Mouse (Mus musculus) E14TG2a.4 (cell line): ENCODE measurements around the gene H2-Ke6.

Experiments used
- H3K27me3 ChIP-seq: 2 replicates; pipeline ENCODE4 v1.6.1; 2014; ENCODE audit warnings: low read length, control low read depth; ENCODE audit not compliant: insufficient read depth
- H3K36me3 ChIP-seq: 2 replicates; pipeline ENCODE4 v1.6.1; 2014; ENCODE audit warnings: low read length, control low read depth; ENCODE audit not compliant: insufficient read depth
- H3K4me1 ChIP-seq: replicated peaks from 2 replicates; pipeline ENCODE4 v1.6.1; 2014; ENCODE audit warnings: low read depth, low read length, control low read depth
- H3K4me3 ChIP-seq: replicated peaks from 2 replicates; pipeline ENCODE4 v1.5.1; 2014; ENCODE audit warnings: mild to moderate bottlenecking, low read length
- H3K9me3 ChIP-seq: 2 replicates; pipeline ENCODE4 v1.6.1; 2014; ENCODE audit warnings: low read length, control low read depth
- CTCF ChIP-seq: conservative IDR thresholded peaks from 2 replicates; pipeline ENCODE4 v1.5.1; 2014; ENCODE audit warnings: low read length
- NANOG ChIP-seq: IDR thresholded peaks from 2 replicates; pipeline ENCODE4 v1.6.1; 2014; ENCODE audit warnings: borderline replicate concordance, low read length, mixed read lengths
- POU5F1 ChIP-seq: IDR thresholded peaks from 2 replicates; pipeline ENCODE4 v1.6.1; 2014; ENCODE audit warnings: low read length, borderline replicate concordance

Gene H2-Ke6

GRCm38 (mm10) chr17:33977861-33978557 is 49.9 kb downstream of the H2-Ke6 start:
- H3K36me3 ChIP-seq, result no peaks in the 10 kb centered on the region
- H3K4me1 ChIP-seq, result peaks cover 50% of the 10 kb centered on the region
- H3K4me3 ChIP-seq, result peak overlapping the region; percentile 82
- TF ChIP-seq NANOG (no peak), POU5F1 (no peak), CTCF (no peak)
- H3K9me3 ChIP-seq, result no peaks in the 10 kb centered on the region
- H3K27me3 ChIP-seq, result peaks cover 33% of the 10 kb centered on the region
